Mouse (Mus musculus) embryonic facial prominence, embryonic 10.5 days (tissue): ENCODE data around the gene Olfr916. TPM values are rescaled to one million over a fixed set of nuclear protein-coding genes. Genes with fewer than 3 reads are reported as not detected.

Source experiments
- DNase-seq: peaks from one replicate; pipeline ENCODE4 v3.0.0-alpha.2; 2017; ENCODE audit warnings: low spot score
- H3K27ac ChIP-seq: fragments of 300-500 bp; sonication (generic); replicated peaks from 2 replicates; pipeline ENCODE4 v1.5.1; 2016; ENCODE audit warnings: mild to moderate bottlenecking
- H3K27me3 ChIP-seq: fragments of 300-500 bp; sonication (generic); replicated peaks from 2 replicates; pipeline ENCODE4 v1.6.1; 2016; ENCODE audit warnings: low read depth, mild to moderate bottlenecking; ENCODE audit not compliant: poor library complexity, severe bottlenecking
- H3K36me3 ChIP-seq: fragments of 300-500 bp; sonication (generic); replicated peaks from 2 replicates; pipeline ENCODE4 v1.6.1; 2016; ENCODE audit warnings: mild to moderate bottlenecking, moderate library complexity
- H3K4me1 ChIP-seq: fragments of 300-500 bp; sonication (generic); 2 replicates; pipeline ENCODE4 v1.6.1; 2016
- H3K4me3 ChIP-seq: fragments of 300-500 bp; sonication (generic); 2 replicates; pipeline ENCODE4 v1.5.1; 2016; ENCODE audit warnings: mild to moderate bottlenecking, moderate library complexity
- H3K9me3 ChIP-seq: fragments of 300-500 bp; sonication (generic); 2 replicates; pipeline ENCODE4 v1.6.1; 2016; ENCODE audit warnings: mild to moderate bottlenecking
- WGBS: fragments of 180-500 bp; shearing (Covaris S2); methylation state at CpG from one replicate; pipeline ENCODE4 v1.1.7; 2016; 5-methylcytosine and 5-hydroxymethylcytosine counted together
- polyA plus RNA-seq: library from polyadenylated mRNA; unstranded; fragments of >200 nt; fragmentation: Nextera tagmentation; extraction: Ambion mirVana; gene quantifications from 2 replicates; pipeline ENCODE4 v1.2.1, GENCODE M21; 2016

Olfr916 gene
- polyA plus RNA-seq: not detected in 2 replicates

- WGBS: 77% methylated on average over 1 of the region's 1 CpGs
- Histone ChIP-seq H3K4me1 (no peaks in the 10 kb centered on the region), H3K27ac (no peak within 1 kb of the TSS), H3K4me3 (no peak within 1 kb of the TSS), H3K9me3 (no peaks in the 10 kb centered on the region), H3K27me3 (no peaks in the 10 kb centered on the region), H3K36me3 (no peaks in the 10 kb centered on the region)
- no peak for DNase-seq
Measured at GRCm38 (mm10) chr9:38659775-38660174, at the start of gene Olfr916. Gene Olfr916 (minus strand): TSS chr9:38659875.

DNA sequence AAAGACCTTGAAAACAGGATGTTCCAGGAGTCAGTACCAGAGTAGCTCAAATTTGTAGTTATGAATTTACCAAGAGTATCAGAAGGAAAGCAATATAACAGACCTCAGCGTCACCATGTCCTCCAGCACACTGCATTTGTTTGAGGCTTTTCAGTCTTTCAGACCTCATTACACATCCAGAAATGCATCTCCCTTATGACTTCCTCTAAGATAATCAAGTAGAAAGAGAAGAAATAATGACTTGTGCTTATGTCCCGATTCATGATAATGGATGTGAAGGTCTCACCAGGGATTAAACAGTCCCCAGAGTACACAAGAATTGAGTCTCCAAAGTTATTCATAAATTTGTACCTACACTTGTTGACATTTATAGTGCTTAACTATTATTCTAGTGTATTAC is 14.8 kb upstream of the Olfr916 start, which contains the start of gene Olfr918:
TSS of gene Olfr918 (minus strand) at position 101 of the 400 bp plus-strand sequence.
- no peaks in the 10 kb centered on the region for H3K4me1 ChIP-seq
- H3K9me3 ChIP-seq: no peaks in the 10 kb centered on the region
- no peak within 1 kb of the TSS for H3K27ac ChIP-seq
- no peaks in the 10 kb centered on the region for H3K27me3 ChIP-seq
- H3K4me3 ChIP-seq: no peak within 1 kb of the TSS
- no peak for DNase-seq
- 89% methylated on average over 2 of the region's 2 CpGs for WGBS
- H3K36me3 ChIP-seq: no peaks in the 10 kb centered on the region

DNA sequence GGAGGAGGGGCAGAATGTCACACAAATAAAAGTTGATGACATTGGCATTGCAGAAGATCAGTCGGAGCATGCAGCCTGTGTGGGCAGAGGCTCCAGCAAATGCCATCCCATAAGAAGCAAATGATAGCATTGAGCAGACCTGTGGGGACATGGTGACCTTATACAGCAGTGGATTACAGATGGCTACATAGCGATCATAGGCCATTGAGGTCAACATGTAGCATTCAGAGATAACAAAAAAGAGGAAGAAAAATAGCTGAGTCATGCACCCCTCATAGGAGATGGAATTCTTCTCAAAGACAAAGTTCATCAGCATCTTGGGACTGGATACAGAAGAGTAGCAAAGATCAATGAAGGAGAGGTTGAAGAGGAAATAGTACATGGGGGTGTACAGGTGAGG is 13.2 kb upstream of the Olfr916 start:
- no peak overlapping the region for H3K27ac ChIP-seq
- H3K4me1 ChIP-seq: no peaks in the 10 kb centered on the region
- no peaks in the 10 kb centered on the region for H3K36me3 ChIP-seq
- H3K4me3 ChIP-seq: no peak overlapping the region
- no peaks in the 10 kb centered on the region for H3K9me3 ChIP-seq
- H3K27me3 ChIP-seq: no peaks in the 10 kb centered on the region
- DNase-seq: no peak
- 87% methylated on average over 2 of the region's 2 CpGs for whole genome bisulfite sequencing

GRCm38 (mm10) chr9:38665742-38666141 is 6.1 kb upstream of the Olfr916 start, which contains the start of gene Olfr917:
Gene Olfr917 (minus strand): TSS chr9:38665842.
- no peaks in the 10 kb centered on the region for H3K9me3 ChIP-seq
- H3K4me3 ChIP-seq: no peak within 1 kb of the TSS
- no peaks in the 10 kb centered on the region for H3K27me3 ChIP-seq
- no peaks in the 10 kb centered on the region for H3K36me3 ChIP-seq
- H3K4me1 ChIP-seq: no peaks in the 10 kb centered on the region
- no peak for DNase-seq
- 96% methylated on average over 1 of the region's 1 CpGs for WGBS
- no peak within 1 kb of the TSS for H3K27ac ChIP-seq

DNA sequence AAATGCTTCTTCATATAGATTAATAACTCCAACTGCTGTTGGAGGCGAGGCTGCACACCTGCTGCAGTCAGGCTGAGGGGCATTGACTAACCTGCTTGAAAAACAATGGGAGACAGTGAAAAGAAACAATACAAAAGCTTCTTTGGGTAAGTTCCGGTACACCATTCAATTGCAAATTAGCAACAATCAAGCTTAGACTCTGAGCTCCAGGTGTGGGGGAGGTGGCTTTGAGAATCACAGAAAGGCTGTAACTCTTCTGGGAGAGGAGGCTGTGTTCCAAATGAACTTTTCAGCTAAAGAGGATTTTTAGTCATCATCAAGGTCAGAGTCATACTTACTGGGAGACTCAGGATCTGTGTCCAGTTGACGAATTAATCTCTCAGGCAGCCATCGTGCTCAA is 27.3 kb downstream of the Olfr916 start:
- H3K4me1 ChIP-seq: no peaks in the 10 kb centered on the region
- peaks cover 5% of the 10 kb centered on the region for H3K9me3 ChIP-seq
- H3K4me3 ChIP-seq: no peak overlapping the region
- no peak overlapping the region for H3K27ac ChIP-seq
- 85% methylated on average over 4 of the region's 4 CpGs for WGBS
- H3K27me3 ChIP-seq: no peaks in the 10 kb centered on the region
- H3K36me3 ChIP-seq: no peaks in the 10 kb centered on the region
- DNase-seq: no peak

Other genes with a start within 250 kb of the Olfr916 start
- not detected in 2 replicates for gene Olfr901, start 230.4 kb downstream of the Olfr916 start, polyA plus RNA-seq
- not detected in 2 replicates for gene Olfr902, start 212.2 kb downstream of the Olfr916 start, polyA plus RNA-seq
- not detected in 2 replicates for gene Olfr904, start 196.7 kb downstream of the Olfr916 start, polyA plus RNA-seq
- gene Olfr905, start 188.8 kb downstream of the Olfr916 start, polyA plus RNA-seq: not detected in 2 replicates
- not detected in 2 replicates for gene Olfr906, start 172.8 kb downstream of the Olfr916 start, polyA plus RNA-seq
- gene Olfr907, start 164.1 kb downstream of the Olfr916 start, polyA plus RNA-seq: not detected in 2 replicates
- not detected in 2 replicates for gene Olfr911-ps1, start 138.3 kb downstream of the Olfr916 start, polyA plus RNA-seq
- not detected in 2 replicates for gene Olfr910, start 122.0 kb downstream of the Olfr916 start, polyA plus RNA-seq
- gene Olfr912, start 79.7 kb downstream of the Olfr916 start, polyA plus RNA-seq: not detected in 2 replicates
- gene Olfr913, start 67.1 kb downstream of the Olfr916 start, polyA plus RNA-seq: not detected in 2 replicates
- not detected in 2 replicates for gene Olfr914, start 54.8 kb downstream of the Olfr916 start, polyA plus RNA-seq
- gene Olfr917, start 6.0 kb upstream of the Olfr916 start, polyA plus RNA-seq: not detected in 2 replicates
- gene Olfr918, start 14.7 kb upstream of the Olfr916 start, polyA plus RNA-seq: not detected in 2 replicates
- not detected in 2 replicates for gene Olfr919, start 43.8 kb upstream of the Olfr916 start, polyA plus RNA-seq
- gene Vwa5a, start 58.4 kb upstream of the Olfr916 start, polyA plus RNA-seq: 7.0 and 9.2 TPM in 2 replicates
- gene Olfr920, start 92.4 kb upstream of the Olfr916 start, polyA plus RNA-seq: not detected in 2 replicates
- gene Olfr921, start 113.2 kb upstream of the Olfr916 start, polyA plus RNA-seq: not detected in 2 replicates
- not detected in 2 replicates for gene Olfr922, start 154.7 kb upstream of the Olfr916 start, polyA plus RNA-seq
- gene Olfr923, start 166.7 kb upstream of the Olfr916 start, polyA plus RNA-seq: not detected in 2 replicates
- not detected in 2 replicates for gene Olfr924, start 184.6 kb upstream of the Olfr916 start, polyA plus RNA-seq
- not detected in 2 replicates for gene Olfr26, start 195.2 kb upstream of the Olfr916 start, polyA plus RNA-seq
- gene Olfr926, start 217.3 kb upstream of the Olfr916 start, polyA plus RNA-seq: not detected in 2 replicates